Mouse (Mus musculus): ENCODE measurements around the gene Mst1r.

Mst1r gene

DNA sequence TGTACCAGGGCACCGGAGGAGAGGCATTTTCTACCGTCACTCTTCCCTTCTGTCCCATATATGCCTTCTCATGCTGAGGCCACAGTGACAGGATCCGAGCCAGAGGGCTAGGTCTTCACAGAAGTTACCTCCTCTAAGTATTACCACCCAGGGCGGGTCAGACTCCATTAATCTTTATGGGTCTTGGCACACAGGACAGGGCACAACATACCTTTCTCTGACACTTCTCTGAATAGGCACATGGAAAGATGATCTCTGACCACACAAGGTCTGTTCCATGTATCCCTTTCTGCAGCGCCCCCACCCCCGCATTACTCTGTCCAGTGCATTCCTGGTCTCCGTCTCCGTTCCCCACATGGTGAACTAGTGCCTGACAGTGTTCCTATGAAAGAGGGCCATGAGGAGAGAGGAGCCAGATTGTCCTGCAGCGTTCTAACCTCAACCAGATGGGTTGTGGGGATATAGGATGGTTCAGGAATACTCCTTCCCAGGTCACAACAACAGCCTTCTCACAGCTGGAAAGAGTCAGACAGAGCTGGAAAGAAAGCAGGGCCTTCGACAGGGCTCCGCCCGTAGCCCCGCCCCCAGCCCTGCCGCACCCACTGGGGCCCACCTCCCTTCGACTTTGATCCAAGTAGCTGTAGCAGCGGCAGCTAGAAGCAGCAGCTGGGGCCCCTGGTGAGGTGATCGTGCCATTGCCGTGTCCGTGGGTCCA is at the start of gene Mst1r:
Mst1r (plus strand) TSS at position 622 of the 715 bp plus-strand sequence.
- peak; percentile 87 to 93 for DNase-seq (ENCODE audit: inconsistent age in 2 of 2, low spot score in 1 of 2)

DNA sequence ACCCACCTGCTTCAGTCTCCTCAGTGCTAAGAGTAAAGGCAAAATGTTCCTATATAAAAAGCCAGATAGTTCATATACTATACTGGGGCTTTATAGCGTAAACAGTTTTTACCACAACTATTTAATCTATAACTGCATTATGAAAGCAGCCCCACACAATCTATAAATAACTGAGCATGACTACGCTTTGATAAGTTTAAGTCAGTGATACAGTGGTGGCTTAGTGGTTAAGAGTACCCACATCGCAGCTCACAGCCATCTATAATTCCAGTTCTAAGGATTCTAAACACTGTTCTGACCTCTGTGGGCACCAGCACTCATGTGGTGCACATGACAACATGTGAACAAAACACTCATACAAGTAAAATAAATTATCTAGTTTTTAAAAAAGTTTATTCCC is 48.3 kb upstream of the Mst1r start:
- no peak for DNase-seq (ENCODE audit: inconsistent age in 2 of 2, low spot score in 1 of 2)

DNA sequence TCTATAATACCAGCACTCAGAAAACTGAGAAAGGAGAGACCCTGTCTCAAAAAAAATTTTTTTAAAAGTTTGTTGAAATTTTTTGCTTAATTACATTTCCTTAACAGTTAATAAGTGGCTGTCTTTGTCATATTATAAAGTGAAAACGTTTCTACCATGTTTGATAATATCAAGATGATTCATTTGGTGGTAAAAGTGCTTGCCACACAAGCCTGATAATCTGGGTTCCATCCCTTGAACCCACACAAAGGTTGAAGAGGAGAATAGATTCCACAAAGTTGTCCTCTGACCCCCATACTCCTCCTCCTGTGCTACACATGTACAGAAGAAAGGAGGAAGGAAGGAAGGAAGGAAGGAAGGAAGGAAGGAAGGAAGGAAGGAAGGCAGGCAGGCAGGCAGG is 42.2 kb upstream of the Mst1r start:
- no peak for DNase-seq (ENCODE audit: inconsistent age in 2 of 2, low spot score in 1 of 2)

DNA sequence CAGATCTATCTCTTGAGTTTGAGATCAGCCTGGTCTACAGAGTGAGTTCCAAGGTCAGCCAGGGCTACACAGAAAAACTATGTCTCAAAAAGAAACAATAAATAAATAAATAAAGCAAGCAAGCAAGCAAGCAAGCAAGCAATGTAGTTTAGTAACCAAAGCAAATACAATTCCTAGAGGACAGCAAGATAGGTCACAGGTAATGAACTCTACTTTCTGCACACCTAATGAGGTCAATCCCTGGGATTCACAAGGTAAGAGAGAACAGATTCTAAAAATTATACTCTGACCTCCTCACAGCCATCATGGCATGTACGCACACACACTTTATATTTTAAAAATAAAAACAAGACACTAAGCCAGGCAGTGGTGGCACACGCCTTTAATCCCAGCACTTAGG is 40.6 kb upstream of the Mst1r start:
- DNase-seq (ENCODE audit: inconsistent age in 2 of 2, low spot score in 1 of 2), result no peak

DNA sequence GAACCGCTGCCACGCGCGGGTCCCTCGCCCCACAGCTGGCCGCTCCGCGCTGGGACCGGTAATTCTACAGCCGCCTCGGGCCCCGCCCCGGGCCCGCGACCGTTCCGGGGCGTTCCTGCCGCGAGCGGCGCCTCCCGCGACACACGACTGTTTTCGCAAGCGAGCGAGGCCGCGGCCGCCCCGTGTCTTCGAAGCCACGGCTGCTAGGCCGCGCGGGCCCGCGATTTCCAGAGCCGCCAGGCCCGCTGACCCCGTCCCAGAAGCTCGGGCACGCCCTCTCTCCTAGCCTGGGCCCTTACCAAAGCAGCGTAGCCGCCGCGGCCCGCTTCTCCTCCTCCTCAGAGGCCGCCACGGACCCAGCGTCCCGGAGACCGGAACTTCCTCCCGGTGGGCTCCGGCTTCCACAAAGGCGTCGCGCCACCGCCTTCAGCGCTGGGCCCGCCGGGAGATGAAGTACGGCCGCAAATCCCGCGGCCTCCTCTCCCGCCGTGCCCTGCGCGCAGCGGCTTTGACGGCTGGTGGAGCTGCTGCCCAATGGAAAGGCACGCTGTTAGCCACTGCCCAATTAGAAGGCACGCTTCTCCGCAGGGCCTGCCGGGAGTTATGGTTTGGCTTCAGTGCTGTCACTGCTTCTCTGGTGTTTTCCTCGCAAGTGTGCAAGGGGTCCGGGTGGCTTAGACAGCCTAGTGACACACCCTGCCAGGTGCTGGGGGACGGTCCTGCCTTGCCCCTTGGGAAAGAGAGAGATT is 34.1 kb upstream of the Mst1r start:
- DNase-seq (ENCODE audit: inconsistent age in 2 of 2, low spot score in 1 of 2), result peak; percentile 96 to 97

DNA sequence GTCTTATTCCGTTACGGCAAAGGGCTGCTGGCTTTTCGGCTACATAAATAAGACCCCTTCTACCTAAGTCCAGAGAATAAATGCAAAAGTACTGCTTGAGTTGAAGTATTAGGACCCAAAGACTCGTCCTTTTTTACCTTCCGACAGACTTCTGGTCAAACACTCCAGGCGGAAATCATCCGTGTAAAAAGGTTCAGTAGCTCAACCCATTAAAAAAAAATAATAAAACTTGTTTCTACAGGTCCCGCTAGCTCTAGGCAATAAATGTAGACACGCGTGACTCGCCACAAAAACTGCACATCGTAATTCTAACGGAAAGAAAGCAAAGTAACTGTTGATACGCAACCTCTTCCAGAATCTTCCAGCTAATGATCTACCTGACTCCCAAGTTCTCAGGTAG is 33.5 kb upstream of the Mst1r start, which contains the start of gene Rbm6:
Rbm6 (minus strand) TSS at position 101 of the 400 bp plus-strand sequence.
- DNase-seq (ENCODE audit: inconsistent age in 2 of 2, low spot score in 1 of 2), result no peak

DNA sequence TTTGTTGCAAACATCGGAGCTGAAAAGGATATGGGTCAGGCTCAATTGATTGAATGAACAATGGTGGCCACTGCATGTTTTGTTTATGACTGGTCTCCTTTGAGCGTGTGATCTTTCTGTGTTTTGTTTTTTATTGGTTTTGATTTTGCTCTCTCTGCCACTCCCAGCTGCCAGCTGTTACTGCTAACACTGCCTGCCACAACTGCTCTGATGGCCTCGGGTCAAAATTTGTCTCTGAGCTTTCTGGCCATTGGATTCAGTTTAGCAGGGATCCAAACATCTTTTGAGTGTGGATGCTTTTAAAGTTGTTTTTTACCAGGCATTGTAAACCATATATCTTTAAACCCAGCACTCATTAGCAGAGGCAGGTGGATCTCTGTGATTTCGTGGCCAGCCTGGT is 26.3 kb upstream of the Mst1r start:
- DNase-seq (ENCODE audit: inconsistent age in 2 of 2, low spot score in 1 of 2), result no peak

DNA sequence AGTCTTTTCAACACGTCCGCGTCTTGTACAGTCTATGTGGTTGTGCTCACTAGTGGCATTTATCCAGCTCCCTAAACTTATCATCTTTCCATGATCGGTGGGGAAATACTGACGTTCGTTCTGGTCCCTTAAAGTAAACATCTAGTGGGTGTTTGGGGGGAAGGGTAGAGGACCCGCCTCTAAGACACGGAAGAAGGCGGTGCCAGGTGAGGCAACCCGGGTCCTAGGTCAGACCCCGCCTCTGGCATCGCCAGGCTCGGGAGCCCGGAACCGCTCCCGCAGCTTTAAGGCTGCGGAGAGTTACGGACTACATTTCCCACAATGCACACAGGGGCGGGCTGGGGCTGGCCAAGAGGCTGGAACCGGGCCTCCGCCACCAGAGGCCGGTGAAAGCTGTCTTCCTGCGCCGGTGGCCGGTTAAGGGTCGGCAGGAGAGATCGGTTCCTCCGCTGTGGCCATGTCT is 18.8 kb upstream of the Mst1r start, which contains the start of gene Mon1a:
Mon1a (plus strand) TSS at position 348 of the 463 bp plus-strand sequence.
- peak; percentile 95 to 97 for DNase-seq (ENCODE audit: inconsistent age in 2 of 2, low spot score in 1 of 2)

DNA sequence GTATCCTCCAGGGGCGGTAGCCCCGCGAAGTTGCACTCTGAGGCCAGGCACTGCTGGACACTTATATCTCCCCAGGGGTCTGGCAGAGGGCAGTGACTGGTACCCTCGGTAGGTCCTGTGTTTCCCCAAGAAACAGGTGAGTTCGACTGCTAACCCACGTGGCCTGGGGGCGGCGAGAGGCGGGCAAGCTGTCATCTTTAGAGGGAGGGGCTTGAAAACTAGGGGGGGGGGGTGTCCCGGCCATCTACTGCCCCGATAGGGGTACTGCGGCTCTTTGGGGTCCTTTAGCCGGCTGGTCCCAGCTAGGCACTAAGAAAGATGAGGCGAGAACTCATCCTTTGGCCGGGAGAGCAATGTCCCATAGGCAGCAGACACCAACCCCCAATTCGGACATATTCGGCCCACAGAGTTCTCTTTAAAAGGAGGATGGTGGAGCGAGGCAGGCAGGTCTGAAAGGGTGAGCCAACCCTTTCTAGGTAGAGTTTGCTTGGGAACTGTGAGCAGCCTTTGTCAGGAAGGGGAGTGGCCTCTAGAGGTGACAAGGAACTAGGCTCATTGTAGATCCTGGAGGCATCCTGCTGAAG is 18.3 kb upstream of the Mst1r start:
- DNase-seq (ENCODE audit: inconsistent age in 2 of 2, low spot score in 1 of 2), result peak; percentile 40 to 76

DNA sequence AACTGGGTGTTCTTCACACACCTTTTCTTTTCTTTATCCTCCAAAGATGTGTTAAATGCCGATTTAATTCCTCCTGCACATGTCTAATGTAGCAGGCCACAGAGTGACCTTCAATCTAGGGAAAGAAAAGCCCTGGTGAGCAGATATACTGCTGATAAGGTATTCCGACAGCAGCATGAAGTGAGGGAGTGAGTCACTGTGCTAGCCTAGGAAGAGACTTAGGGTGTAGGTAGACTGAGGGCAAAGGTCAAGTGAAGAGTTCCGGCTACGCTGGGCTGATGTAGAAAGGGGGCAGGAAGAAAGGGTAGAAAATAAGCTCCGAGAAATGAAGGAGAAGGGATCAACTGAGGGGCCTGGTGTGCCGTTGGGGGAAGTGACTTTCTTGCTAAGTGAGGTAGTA is 16.4 kb upstream of the Mst1r start:
- DNase-seq (ENCODE audit: inconsistent age in 2 of 2, low spot score in 1 of 2), result no peak

DNA sequence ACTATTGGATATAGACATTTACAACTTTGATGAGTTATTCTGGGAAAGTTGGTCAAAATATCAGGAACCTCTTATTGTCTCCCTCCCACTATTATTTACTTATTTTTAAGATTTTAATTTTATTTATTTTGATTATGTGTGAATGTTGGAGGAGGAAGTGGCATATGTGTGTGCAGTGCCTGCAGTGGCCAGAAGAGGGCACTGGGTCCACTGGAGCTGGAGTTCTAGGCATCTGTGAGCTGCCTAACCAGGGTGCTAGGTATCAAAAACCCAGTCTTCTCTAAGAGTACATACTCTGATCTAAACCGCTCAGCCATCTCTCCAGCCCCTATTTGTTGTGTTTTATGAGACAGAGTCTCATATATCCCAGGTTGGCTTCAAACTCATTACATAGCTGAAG is 15.7 kb upstream of the Mst1r start:
- no peak for DNase-seq (ENCODE audit: inconsistent age in 2 of 2, low spot score in 1 of 2)

DNA sequence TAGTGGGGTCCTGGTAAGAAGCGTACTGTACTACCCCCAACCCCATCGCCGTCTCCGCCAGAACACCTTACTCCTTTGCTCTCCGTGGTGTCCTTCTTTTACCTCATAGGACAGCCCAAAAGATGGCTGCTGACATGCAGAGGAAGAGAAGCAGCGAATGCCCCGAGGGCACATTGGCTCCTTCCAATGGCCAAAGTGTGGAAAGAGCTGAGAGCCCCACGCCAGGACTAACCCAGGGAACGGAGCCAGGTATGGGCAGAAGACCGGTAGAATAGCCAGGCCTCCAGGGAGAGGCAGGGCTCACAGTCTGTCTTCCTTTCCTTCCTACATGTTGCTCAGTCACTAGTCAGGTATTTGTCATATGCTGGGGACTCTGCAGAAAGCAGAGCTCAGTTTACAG is 8.1 kb upstream of the Mst1r start:
- DNase-seq (ENCODE audit: inconsistent age in 2 of 2, low spot score in 1 of 2), result peak in 1 of 2 experiments; percentile 48

DNA sequence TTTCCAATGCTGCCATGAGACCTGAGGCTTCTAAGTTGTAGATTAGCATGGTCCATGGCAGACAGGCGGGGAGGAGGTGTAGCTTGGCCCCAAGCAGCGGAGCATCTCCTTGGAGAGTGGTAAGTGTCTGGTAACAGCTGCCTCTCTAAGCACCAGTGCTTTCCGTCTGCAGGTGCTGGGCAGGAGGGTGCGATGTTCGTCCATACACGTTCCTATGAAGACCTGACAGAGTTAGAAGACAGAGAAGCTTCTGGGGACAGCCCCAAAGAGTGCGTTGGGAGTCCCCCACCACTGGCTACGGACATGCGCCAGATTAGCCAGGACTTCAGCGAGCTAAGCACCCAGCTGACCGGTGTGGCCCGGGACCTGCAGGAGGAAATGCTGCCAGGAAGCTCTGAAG is 6.8 kb upstream of the Mst1r start:
- no peak for DNase-seq (ENCODE audit: inconsistent age in 2 of 2, low spot score in 1 of 2)

DNA sequence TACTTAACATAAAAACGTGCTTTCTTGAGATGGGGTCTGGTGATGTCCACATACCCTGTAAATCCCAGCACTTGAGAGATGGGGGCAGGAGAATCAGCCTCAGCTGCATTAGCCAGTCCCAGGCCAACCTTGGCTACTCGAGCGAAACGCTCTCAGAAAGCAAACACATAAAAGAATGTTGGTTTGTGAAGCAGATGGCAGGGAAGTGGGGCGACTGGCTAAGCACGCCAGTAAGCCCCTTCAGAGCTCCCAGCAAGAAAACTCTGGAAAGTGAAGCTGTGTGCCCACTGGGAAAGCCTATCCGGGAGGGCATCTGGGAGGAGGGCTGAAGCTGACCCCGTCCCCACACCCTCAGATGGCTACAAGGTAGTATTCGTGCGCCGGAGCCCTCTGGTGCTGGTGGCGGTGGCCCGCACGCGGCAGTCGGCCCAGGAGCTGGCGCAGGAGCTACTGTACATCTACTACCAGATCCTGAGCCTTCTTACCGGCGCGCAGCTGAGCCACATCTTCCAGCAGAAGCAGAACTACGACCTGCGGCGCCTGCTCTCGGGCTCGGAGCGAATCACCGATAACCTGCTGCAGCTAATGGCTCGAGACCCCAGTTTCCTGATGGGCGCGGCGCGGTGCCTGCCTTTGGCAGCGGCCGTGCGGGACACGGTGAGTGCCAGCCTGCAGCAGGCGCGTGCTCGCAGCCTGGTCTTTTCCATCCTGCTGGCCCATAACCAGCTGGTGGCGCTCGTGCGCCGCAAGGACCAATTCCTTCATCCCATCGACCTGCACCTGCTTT is 5.6 kb upstream of the Mst1r start:
- peak; percentile 73 to 89 for DNase-seq (ENCODE audit: inconsistent age in 2 of 2, low spot score in 1 of 2)

DNA sequence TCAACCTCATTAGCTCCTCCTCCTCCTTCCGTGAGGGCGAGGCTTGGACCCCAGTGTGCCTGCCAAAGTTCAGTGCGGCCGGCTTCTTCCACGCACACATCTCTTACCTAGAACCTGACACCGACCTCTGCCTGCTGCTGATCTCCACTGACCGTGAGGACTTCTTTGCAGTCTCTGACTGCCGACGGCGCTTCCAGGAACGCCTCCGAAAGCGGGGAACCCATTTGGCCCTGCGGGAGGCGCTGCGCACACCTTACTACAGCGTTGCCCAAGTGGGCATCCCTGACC is 5.1 kb upstream of the Mst1r start:
- no peak for DNase-seq (ENCODE audit: inconsistent age in 2 of 2, low spot score in 1 of 2)

DNA sequence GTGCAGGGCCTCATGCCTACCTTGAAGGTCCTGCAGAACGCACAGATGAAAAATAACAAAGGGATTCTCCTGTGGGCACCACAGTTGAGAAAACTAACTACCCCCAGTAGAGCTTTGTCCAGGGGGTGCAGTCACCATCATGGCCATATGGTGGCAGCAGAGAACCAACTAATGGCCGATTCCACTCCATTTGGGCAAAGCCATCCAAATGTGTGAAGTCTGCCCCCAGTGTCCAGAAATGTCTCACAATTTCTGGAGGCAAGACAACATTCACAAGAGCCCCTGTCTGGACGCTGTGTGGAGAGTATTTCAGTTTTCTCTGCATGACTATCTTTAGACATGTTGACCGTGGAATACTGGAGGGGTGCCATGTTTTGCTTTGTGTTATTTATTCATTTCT is 1.9 kb upstream of the Mst1r start:
- peak; percentile 85 to 96 for DNase-seq (ENCODE audit: inconsistent age in 2 of 2, low spot score in 1 of 2)

DNA sequence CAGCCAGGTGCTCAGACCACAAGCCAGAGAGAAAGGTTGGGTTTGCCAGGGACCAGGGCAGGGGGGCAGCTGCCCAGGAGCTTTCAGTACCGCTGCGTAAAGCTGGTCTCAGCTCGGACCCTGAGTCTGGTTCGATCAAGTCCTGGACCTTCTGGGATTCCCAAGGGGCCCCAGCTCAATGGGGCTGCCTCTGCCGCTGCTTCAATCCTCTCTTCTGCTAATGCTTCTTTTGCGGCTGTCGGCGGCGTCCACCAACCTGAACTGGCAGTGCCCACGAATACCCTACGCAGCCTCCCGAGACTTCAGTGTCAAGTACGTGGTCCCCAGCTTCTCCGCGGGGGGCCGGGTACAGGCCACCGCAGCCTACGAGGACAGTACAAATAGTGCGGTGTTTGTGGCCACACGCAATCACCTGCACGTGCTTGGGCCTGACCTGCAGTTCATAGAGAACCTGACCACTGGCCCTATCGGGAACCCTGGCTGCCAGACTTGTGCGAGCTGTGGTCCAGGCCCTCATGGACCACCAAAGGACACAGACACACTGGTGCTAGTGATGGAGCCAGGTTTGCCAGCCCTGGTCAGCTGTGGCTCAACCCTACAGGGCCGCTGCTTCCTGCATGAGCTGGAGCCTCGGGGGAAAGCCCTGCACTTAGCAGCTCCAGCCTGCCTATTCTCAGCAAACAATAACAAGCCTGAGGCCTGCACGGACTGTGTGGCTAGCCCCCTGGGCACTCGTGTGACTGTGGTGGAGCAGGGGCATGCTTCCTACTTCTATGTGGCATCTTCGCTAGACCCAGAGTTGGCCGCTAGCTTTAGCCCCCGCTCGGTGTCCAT is 511 bp downstream of the Mst1r start:
- DNase-seq (ENCODE audit: inconsistent age in 2 of 2, low spot score in 1 of 2), result peak in 1 of 2 experiments; percentile 75

DNA sequence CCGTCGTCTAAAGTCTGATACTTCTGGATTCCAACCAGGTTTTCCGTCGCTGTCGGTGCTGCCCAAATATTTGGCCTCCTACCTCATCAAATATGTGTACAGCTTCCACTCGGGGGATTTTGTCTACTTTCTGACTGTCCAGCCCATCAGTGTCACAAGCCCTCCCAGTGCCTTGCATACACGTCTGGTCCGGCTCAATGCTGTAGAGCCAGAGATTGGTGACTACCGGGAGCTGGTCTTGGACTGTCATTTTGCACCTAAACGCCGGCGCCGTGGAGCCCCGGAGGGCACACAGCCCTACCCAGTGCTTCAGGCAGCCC is 1.1 kb downstream of the Mst1r start:
- peak in 1 of 2 experiments; percentile 36 for DNase-seq (ENCODE audit: inconsistent age in 2 of 2, low spot score in 1 of 2)

DNA sequence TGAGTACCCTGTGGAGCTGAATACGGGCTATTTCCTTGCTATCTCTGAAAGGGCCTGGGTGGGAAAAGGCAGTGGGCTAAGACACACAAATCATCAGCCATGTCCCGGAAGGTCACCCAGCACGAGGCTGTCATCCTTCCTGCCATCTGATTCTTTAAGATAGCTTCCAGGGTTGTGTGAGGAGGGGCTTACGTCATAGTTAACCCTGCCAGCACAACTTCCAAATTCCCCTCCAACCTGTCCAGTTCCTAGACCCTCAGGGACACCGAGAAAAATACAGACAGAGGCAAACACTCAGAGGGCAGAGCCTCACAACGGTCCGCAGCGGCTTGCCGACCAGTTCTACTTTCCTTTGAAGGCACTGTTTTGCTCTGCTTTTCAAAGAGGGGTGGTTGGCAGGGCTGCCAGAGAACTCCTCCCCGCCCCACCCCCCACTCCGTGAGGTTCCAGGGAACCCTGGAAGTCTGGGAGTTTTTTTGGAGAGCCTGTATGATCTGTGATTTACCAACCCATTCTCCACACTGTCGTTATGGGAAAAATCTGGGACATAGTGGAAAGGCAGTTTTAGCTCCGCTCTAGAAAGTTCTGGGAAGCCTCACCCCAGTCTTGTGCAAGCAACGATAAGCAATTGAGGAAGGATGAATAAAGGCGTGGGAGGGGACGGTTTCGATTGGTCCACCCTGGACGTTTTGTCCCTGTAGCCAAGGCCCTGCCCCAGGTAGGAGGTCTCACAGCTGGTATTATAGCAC is 1.9 kb downstream of the Mst1r start:
- peak; percentile 65 to 88 for DNase-seq (ENCODE audit: inconsistent age in 2 of 2, low spot score in 1 of 2)
